Mouse (Mus musculus): ENCODE measurements around the gene Mxra8.

Mxra8 gene

GRCm38 (mm10) chr4:155839483-155839910 is at the start of gene Mxra8:
Mxra8 (plus strand) TSS chr4:155839680.
- DNase-seq, result peak in 1 of 2 experiments; percentile 44

GRCm38 (mm10) chr4:155790021-155790489 is 49.4 kb upstream of the Mxra8 start, which contains the start of gene Ankrd65:
Ankrd65 (plus strand) TSS chr4:155790439.
- no peak for DNase-seq

DNA sequence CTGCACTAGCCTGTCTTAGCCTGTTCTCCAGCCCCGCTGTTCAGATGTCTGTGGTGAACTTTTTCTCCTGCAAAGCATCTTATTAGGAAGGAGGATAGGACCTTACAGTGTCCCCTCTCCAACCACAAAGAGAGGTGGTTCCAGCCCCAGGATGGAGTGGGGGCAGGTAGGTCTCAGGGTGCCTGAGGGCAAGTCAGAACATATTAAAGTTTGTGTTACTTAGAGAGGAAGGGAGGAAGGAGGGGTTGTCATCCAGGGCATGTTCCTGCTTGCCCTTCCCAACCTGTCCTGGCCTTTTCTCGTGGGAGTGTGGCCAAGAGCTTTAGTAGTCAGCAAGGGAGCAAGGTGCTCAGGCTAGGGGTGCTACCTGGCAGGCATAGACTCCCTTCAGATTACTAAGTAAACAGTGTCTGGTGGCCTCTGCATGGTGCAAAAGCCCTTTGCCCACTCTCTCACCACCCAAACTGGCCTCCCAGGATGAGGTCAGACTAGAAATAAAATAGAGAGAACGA is 48.8 kb upstream of the Mxra8 start:
- DNase-seq, result no peak

DNA sequence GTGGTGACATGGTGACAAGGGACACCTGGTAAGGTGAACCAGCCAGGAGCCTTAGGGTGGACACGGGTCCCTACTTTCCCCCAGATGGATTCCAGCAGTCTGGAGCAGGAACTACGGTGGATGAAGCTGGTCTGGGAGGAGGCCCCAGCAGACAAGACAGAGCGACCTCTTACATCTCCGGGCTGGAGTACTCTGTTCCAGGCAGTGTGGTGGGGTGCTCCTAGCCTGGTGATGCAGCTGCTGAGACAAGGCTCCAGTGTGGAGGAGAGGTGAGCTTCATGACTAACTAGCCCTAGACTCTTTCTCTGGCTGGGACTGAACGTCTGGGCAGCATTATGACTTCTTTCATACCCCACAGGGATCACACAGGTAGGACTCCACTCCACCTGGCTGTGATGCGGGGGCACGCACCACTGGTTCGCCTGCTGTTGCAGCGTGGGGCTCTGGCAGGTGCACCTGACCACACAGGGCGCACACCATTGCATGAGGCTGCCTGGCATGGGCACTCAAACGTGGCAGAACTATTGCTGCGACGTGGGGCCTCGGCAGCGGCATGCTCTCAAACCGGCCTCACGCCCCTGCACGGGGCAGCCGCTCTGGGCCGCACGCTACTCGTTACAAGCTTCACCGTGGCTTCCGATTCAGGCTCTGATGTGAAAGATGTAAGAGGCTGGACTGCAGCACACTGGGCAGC is 48.1 kb upstream of the Mxra8 start:
- DNase-seq, result no peak

DNA sequence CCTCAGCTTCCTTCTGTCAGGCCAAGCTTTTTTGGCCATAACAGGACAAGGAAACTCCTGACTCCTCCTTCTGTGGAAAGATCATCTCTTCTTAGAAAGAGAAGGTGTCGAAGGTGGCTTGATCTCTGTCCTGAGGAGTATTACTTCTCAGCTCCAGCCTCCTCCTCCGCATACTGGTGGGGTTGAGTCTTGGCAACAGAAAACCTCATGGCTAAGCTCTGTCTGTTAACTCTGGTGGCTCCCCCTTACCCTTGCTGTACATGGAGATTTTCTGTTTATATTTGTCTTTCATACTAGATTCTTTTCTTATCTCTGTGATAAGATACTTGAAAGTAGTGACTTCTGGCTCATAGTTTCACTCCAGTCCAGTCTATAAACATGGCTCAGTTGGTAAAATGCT is 45.8 kb upstream of the Mxra8 start:
- no peak for DNase-seq

GRCm38 (mm10) chr4:155802075-155802474 is 37.4 kb upstream of the Mxra8 start:
- no peak for DNase-seq

DNA sequence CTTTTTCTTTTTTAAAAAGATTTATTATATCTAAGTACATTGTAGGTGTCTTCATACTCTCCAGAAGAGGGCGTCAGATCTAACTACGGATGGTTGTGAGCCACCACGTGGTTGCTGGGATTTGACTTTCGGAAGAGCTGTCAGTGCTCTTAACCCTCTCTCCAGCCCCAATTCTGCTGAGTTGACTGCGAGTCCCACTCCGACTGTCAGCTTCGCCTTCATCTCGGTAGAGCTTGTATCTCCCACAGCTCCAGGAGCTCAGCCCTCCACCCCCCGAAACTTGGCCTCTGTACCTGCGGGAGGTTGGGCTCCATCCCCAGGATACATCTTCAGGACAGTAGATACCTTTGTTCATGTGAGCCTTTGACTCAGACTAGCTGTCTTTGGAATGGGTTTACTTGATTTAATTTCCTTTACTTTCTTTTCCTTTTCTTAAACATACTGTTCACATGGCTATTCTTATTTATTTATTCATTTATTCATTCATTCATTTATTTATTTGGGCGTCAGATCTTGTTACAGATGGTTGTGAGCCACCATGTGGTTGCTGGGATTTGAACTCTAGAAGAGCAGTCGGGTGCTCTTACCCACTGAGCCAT is 36.6 kb upstream of the Mxra8 start, which contains the start of gene Mrpl20:
TSS of gene Mrpl20 (plus strand) at position 138 of the 599 bp plus-strand sequence.
- DNase-seq, result peak in 1 of 2 experiments; percentile 25

DNA sequence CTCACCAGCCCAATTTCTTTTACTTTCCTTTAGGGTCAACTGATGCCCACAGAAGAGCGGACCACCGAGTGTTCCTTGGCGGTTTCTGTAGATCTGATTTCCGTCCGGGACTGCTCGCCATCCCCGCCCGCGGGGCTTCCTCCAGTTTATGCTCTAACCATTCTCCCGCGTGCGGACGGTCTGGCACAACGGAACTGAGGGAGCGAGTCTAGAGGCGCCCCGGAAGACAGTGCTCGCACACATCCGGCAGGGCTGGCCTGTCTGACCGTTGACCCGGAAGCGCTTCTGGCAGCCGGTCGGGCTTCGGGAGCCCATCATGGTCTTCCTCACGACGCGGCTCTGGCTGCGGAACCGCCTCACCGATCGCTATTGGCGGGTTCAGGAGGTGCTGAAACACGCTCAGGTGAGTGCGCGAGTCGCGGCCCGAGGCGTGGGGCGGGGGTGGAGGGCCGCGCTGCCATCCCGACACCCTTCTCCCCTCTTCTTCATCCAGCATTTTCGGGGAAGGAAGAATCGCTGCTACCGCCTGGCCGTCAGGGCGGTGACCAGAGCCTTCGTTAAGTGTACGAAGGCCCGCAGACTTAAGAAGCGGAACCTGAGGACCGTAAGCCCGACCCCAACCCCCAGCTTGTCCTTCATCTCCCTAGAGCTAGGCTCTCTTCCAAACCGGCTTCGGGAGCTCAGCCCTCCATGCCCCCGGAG is 36.0 kb upstream of the Mxra8 start:
- peak; percentile 98 for DNase-seq

- no peak for DNase-seq
Measured at GRCm38 (mm10) chr4:155807841-155808240, 31.6 kb upstream of the Mxra8 start.

DNA sequence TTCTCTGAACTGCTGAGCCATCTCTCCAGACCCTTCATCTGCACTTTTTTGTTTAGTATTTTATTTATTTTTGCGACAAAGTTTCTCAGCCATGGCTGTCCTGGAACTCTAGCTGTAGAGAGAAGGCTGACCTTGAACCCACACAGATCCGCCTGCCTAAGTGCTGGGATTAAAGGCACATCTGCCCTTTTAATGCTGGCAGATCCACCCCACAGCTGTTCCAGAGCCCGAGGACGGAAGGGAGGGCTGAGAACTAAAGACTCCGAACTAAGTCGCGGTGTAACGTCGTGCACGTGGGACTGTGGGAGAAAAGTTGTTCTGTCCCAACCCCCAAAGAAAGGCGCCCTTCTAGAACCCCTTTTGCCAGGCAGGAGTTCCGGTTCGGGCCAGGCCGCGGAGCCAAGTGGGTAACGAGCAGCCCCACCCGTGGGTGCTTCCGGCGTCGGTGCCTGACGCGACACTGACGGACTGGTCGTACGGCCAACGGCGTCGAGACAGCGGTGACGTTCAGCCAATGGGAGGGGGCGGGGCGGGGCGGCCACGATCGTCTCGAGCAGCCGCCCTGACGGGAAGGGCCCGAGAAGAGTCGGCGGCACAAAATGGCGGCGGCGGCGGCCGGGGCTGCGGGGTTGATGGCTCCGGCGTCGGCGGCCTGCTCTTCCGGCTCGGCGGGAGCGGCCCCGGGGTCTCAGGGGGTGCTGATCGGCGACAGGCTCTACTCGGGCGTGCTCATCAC is 27.4 kb upstream of the Mxra8 start, which contains the start of gene Ccnl2:
TSS of gene Ccnl2 (plus strand) at position 561 of the 736 bp plus-strand sequence.
- DNase-seq, result peak; percentile 92 to 96

DNA sequence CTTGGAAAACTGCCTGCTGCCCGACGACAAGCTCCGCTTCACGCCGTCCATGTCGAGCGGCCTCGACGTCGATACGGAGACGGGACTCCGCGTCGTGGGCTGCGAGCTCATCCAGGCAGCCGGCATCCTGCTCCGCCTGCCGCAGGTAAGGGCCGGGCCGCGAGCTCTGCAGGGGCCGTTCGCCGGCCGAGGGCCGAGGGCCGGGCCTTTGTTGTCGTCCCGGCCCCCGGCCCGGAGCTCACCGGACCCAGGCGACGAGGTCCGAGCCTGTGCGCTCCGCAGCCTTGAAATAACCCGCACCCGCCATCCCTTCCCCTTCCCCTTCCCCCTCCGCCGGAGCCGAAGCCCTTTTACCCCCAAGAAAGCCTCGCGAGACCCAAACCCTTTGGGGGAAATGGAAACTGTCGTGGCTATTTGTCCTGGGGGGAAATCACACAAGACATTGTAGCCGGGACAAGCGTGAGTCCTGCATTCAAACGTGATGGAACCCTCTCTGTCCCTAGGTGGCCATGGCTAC is 26.8 kb upstream of the Mxra8 start:
- DNase-seq, result no peak

DNA sequence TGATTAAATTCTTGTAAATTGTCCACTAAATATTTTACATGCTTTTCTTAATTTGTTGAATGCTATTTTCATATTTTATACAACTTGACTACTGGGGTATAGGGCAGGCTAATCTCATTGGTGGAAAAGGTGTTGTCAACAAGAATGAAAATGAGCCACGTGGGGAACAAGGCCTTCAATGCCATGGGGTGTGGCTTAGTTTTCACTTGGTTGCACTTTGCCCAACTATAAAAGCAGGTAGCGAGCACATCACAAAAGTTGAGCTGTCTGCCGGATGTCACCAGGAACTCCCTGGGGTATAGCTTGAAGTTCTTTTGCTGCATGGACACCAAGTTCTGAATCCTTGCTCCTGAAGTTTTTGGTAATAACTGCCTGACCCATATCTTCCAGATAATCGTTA is 21.9 kb upstream of the Mxra8 start:
- no peak for DNase-seq

DNA sequence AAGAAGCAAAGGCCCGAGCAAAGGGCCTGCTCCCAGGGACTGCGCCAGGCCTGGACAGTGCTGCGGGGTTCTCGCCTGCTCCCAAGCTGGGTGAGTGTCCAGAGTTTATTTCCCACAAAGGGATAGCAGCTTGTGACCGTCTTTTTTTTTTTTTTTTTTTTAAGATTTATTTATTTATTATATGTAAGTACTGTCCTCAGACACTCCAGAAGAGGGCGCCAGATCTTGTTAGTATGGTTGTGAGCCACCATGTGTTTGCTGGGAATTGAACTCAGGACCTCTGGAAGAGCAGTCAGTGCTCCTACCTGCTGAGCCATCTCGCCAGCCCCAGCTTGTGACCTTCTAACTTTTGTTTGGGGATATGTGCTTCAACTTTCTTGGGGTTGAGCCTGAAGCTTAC is 18.5 kb upstream of the Mxra8 start:
- peak in 1 of 2 experiments; percentile 43 for DNase-seq

DNA sequence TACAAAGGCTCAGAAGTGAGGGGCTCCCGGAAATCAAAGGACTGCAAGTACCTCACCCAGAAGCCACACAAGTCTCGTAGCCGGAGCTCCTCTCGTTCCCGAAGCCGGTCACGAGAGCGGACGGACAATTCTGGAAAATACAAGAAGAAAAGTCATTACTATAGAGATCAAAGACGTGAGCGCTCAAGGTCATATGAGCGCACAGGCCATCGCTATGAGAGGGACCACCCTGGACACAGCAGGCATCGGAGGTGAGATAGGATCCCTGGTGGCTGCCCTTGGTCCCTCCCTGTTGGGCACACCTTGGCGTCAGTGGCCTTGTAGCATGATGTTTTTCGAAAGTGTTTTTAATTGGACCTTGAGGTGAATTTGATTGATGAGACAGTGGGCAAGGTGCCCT is 16.0 kb upstream of the Mxra8 start:
- no peak for DNase-seq

DNA sequence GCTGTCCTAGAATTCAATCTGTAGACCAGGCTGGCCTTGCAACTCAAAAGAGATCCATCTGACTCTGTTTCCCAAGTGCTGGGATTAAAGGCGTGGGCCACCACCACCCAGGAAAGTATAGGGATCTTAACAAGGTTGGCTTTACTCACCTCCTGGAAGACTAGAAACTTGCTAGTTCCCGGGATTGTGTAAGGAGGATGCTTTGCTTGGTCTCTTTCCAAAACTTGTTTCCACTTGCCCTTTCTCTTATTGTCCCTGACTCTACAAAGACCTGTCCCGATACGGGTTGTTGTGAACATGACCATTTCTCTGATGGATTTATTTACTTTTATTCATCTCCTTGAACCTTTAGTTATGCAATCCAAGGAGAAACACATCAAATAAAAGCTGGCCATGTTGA is 9.6 kb upstream of the Mxra8 start:
- no peak for DNase-seq

DNA sequence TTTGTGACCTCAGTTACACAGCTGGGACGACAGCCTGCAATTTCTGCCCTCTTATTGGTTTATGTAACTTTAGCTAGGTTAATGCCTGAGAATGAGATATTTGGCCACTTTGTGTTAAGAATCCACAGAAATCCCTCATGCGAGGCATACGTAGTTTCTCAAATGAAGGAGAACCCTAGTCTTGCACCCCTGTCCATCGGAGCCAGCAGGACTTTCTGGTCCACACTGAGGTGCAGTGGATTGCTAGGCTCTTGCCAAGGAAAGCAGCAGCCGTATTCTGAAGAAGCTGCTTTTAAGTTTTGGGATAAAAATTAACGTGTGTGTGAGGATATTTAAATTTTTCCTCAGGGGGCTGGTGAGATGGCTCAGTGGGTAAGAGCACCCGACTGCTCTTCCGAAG is 8.9 kb upstream of the Mxra8 start:
- no peak for DNase-seq

- peak; percentile 97 to 98 for DNase-seq
Measured at GRCm38 (mm10) chr4:155831205-155831766, 8.2 kb upstream of the Mxra8 start, which contains the start of gene Aurkaip1. Aurkaip1 (plus strand) TSS chr4:155831272.

GRCm38 (mm10) chr4:155831831-155832230 is 7.6 kb upstream of the Mxra8 start:
- DNase-seq, result peak in 1 of 2 experiments; percentile 60

DNA sequence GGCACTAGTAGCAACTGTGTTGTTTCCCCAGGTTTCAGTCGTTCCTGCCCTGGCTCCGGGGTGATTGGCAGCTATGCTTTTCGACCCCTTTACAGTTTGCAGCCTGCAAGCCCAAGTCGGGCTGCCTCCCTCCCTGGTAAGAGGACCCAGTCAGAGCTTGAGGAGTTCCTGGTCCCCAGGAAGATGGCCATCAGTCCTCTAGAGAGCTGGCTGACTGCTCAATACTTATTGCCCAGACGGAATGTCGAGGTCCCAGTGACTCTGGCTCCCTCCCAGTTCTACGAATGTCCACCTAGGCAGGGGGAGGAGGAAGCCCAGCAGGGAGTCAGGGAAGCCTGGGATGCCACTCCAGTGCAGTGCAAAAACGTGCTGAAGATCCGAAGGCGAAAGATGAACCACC is 7.2 kb upstream of the Mxra8 start:
- no peak for DNase-seq

- no peak for DNase-seq
Measured at GRCm38 (mm10) chr4:155833234-155833633, 6.2 kb upstream of the Mxra8 start.

GRCm38 (mm10) chr4:155833836-155834235 is 5.6 kb upstream of the Mxra8 start:
- peak; percentile 66 to 78 for DNase-seq

Data from cerebellum, postnatal 25 days (tissue).